Mouse (Mus musculus) cortical plate, adult 2 months (tissue): ENCODE measurements around the gene Dynll2. TPM values are rescaled to one million over a fixed set of nuclear protein-coding genes. Genes with fewer than 3 reads are reported as not detected.
A peak's percentile ranks its signal among the peaks of the same experiment; 100 is the strongest.
"Not testable (repeated sequence)": the region's sequence is repeated elsewhere in the genome, so short reads cannot be mapped to it uniquely, and the experiment has no call there.

Experiments
- H3K27ac ChIP-seq: fragments of 200-500 bp; 2 replicates; pipeline ENCODE4 v1.5.1; 2012; ENCODE audit warnings: low read length, control low read depth, inconsistent platforms; ENCODE audit not compliant: insufficient read depth
- H3K4me1 ChIP-seq: fragments of 200-500 bp; 2 replicates; pipeline ENCODE4 v1.6.1; 2011; ENCODE audit warnings: low read length; ENCODE audit not compliant: control insufficient read depth, insufficient read depth
- H3K4me3 ChIP-seq: fragments of 200-500 bp; 2 replicates; pipeline ENCODE4 v1.5.1; 2011; ENCODE audit warnings: mild to moderate bottlenecking, low read length, control low read depth; ENCODE audit not compliant: insufficient read depth
- CTCF ChIP-seq: fragments of 200-500 bp; IDR thresholded peaks from 2 replicates; pipeline ENCODE4 v1.5.1; 2011; ENCODE audit warnings: mild to moderate bottlenecking, control low read depth, low read length; ENCODE audit not compliant: insufficient read depth; ENCODE audit errors: extremely low read depth
- POLR2A ChIP-seq: fragments of 200-500 bp; IDR thresholded peaks from 2 replicates; pipeline ENCODE4 v1.6.1; 2011; ENCODE audit warnings: mild to moderate bottlenecking, low read length, control low read depth; ENCODE audit not compliant: insufficient read depth; ENCODE audit errors: extremely low read depth
- polyA plus RNA-seq: library from polyadenylated mRNA; depleted of rRNA; stranded (reverse); fragments of >200 nt; gene quantifications from 2 replicates; pipeline ENCODE4 v1.2.3, GENCODE M21; 2012

The Dynll2 gene
- polyA plus RNA-seq, 1 experiment, result 396 TPM

DNA sequence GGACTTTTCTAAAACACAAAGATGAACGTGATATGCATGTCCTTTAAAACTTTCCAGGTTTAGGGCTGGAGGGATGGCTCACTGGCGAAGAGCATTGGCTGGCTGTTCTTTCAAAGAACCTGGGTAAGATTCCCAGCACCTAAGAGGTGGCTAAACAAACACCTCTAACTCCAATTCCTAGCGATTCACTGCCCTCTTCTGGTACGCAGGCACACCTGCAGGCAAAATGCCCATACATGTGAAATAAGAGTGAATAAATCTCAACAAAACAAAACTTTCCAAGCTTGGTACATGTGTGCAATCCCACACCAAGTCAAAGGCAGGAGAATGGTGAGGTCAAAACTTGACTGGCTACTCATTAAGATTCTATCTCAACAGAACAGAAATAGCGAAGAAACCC, 12.4 kb upstream of the Dynll2 start:
- H3K27ac ChIP-seq, result no peak overlapping the region
- TF ChIP-seq POLR2A (no peak), CTCF (no peak)
- H3K4me3 ChIP-seq, result no peak overlapping the region

DNA sequence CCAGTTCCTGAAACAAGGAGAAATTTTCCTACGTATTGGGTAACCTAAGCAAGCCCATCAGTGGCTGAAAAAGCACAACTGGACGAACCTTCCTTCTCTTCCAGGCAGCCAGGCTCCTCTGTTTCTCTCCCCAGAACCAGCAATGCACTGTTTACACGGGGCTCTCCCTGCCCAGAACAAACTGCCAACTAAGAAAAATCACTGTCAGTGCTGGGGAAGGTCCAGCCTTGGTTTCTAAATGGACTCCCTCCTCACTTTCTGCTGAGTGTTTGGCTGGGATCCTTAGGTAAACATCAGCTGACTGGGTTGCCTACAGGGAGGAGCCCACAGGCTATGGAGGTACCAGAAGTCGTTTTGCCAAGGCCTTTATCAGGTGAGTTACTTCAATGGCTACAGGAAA, 4.5 kb upstream of the Dynll2 start:
- Histone ChIP-seq H3K4me3 (no peak overlapping the region), H3K27ac (no peak overlapping the region), H3K4me1 (no peaks in the 10 kb centered on the region)
- TF ChIP-seq POLR2A (no peak), CTCF (no peak)

More for the DNA sequence above, 12.4 kb upstream of the Dynll2 start:
- H3K4me1 ChIP-seq, result no peaks in the 10 kb centered on the region

DNA sequence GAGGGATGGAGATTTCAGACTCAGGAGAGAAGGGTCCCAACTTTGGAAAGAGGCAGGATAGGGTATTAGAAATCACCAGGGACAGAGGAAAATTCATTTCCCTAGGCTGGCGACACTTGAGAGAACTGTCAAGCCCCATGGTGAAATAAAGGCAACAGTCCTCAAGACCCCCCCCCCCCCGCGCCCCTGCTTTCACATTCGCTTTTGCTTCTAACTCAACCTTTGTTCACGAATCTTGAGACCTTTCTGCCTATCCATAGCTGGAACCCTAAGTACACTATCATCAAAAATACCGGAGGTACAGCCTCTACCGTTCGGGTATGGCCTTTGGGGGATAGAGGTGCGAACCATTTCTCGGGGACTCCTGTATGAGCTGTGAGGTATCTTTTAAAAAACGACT, 528 bp upstream of the Dynll2 start:
- peak overlapping the region; percentile 94 for H3K4me3 ChIP-seq
- H3K4me1 ChIP-seq, result peaks cover 7% of the 10 kb centered on the region; the same call in 1 of the 2 replicates
- H3K27ac ChIP-seq, result peak overlapping the region; percentile 96
- TF ChIP-seq CTCF (no peak), POLR2A (no peak)

DNA sequence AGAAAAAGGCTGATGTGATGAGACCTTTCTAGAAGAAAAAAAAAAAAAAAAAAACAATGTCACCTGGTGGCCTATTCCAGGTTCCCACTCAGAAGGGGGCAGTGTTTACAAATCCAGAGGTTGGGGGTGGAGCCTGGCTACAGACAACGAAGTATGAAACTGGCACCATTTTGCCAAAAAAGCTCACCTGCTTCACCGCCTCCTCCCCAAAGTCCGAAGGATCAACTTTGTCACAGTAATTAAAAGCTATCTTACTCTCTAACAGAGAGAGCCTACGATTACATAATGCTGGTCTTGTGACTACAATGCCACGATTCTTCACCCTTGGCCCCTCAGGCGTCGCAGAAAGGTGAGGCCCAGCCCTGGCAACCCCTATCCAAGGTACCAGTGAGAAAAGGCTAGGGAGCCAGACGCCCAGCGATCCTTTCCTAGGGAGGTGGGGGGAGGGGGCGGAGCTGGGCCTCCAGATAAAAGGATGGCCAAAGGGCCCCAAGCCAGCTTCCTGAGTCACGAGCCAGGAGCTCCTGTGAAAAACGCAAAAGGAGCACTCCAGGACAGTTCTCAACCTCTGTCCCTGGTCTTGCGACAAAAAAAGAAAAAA, 1.1 kb downstream of the Dynll2 start:
- H3K4me1 ChIP-seq, result peaks cover 8% of the 10 kb centered on the region; the same call in 1 of the 2 replicates
- TF ChIP-seq POLR2A, result 0 out of 2 replicates have a peak, but pooled peaks have one; percentile 7
- no peak for TF ChIP-seq CTCF
- H3K4me3 ChIP-seq, result peak overlapping the region; percentile 94
- peak overlapping the region; percentile 98 for H3K27ac ChIP-seq

- peaks cover 8% of the 10 kb centered on the region; the same call in 1 of the 2 replicates for H3K4me1 ChIP-seq
- TF ChIP-seq POLR2A (no peak), CTCF (no peak)
- H3K27ac ChIP-seq, result no peak overlapping the region
- H3K4me3 ChIP-seq, result peak overlapping the region; percentile 94
Measured at GRCm38 (mm10) chr11:87985643-87986042, 1.7 kb downstream of the Dynll2 start.

DNA sequence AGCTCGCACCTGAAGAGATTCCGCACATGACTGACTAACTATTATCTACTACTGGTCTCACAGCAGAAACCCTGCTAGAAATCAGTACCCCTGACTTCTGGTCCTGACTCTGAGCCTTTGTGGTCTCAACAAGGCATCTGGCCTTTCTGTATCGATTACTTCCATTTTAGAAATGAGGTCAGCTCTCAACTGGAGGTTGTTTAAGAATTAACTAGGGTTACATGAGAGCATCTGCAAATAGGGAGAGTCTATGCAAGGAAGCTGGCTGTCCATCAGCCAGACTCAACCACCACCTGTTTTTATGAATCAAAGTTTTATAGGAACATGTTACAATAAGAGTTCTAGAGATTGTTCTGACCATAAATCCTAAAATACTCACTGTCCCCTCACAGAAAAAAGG, 2.8 kb downstream of the Dynll2 start:
- Histone ChIP-seq H3K4me3 (no peak overlapping the region; the same call in none of the 2 replicates), H3K27ac (no peak overlapping the region), H3K4me1 (peaks cover 8% of the 10 kb centered on the region; the same call in 1 of the 2 replicates)
- no peak for TF ChIP-seq CTCF
- TF ChIP-seq POLR2A, result no peak

DNA sequence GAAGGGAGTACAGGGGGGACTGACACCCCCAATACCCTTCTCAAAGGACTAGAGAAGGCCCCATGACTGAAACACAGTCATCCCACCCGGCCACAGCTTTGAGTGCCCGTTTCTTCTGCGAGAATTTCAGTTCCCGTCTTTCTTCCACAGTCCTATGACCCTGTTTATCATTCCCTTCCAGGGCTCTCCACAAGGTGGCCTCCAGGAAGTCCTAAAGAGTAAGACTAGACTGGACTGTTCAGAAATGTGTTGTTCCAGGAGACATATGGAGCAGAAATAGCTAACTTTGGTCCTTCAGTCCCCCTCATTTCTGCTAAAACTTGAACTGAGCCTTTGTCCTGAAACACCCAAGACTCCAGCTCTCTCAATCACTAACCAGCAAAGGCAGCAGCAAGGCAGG, 8.4 kb downstream of the Dynll2 start:
- Histone ChIP-seq H3K4me1 (peaks cover 6% of the 10 kb centered on the region; the same call in 1 of the 2 replicates), H3K27ac (no peak overlapping the region), H3K4me3 (no peak overlapping the region)
- TF ChIP-seq POLR2A, result no peak
- TF ChIP-seq CTCF, result no peak

DNA sequence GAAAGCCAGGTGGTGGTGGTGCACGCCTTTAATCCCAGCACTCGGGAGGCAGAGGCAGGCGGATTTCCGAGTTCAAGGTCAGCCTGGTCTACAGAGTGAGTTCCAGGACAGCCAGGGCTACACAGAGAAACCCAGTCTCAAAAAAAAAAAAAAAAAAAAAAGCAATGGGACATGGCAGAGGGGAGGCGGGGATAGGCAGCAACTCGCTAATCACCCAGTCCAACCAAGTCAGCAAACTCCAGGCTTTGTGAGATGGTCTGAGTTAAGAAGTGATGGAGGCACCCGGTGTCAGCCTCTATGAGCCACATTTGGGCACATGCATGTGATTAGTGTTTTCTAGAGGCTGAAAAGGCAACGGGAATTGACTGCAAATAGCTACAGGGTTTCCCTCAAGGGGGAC, 10.3 kb downstream of the Dynll2 start:
- H3K4me1 ChIP-seq, H3K27ac ChIP-seq, H3K4me3 ChIP-seq: not testable (repeated sequence)

DNA sequence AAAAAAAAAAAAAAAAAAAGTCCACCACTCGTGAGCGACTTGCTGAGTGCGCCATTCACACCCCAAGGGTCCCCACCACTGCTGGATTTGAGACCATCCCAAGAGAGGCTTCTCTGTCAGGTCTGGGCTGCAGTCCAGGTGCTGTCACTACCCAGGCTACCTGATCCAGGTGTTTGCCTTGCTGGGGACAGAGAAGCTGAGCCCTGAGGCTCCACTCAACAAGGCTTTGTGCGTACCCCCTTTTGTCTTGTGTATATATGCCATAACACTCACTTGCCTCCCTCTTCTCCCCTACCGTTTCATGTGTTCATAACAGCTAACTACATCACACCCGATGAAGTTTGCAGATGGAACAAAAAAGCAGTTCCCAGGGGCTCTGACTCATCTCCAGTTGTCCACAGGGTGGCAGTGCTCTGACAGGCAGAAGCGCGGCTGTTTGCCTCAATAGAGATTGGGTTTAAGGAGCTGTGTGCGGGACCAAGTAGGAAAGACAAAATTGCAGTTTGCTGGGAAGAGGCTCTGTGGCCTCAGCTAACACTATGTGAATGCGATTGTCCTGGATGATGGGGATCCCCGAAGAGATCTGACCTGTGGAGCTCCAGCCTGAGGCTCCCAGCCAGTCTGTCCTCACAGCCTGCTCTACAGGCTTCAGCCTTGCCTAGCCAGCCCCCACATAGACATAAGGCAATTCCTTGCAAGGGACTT, 12.7 kb downstream of the Dynll2 start:
- TF ChIP-seq POLR2A (no peak), CTCF (peak; percentile 89)
- 0 out of 2 replicates have a peak, but pooled peaks cover 2% of the 10 kb centered on the region for H3K4me1 ChIP-seq
- no peak overlapping the region for H3K27ac ChIP-seq
- no peak overlapping the region for H3K4me3 ChIP-seq

DNA sequence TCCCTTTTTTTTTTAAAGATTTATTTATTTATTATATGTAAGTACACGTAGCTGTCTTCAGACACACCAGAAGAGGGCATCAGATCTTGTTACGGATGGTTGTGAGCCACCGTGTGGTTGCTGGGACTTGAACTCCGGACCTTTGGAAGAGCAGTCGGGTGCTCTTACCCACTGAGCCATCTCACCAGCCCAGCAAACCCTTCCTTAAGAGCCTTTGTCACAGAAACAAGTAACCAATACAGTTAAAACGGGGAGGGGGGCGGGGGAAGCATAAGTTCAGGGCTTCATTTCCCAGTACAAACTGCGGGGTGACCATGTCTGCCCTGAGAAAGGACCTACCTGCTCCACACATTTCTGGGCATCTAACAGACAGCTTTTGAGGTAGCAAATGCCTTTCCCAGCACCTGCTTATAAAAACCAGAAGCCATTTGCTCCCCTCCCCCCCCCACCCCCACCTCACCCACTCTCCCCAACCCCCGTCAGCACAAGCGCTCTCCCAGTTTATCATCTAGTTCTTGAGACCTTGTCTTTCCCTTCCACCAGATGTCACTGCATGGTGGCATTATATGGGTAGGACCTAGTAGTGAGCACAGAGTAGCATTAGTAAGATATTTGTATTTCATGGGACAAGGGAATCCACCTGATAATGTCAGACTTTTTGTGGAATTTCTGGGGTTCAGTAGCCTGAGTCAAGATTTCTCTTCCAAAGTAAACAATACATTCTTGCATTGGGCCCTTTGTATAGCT, 13.6 kb downstream of the Dynll2 start:
- Histone ChIP-seq H3K4me1 (0 out of 2 replicates have a peak, but pooled peaks cover 2% of the 10 kb centered on the region), H3K4me3 (no peak overlapping the region), H3K27ac (no peak overlapping the region)
- TF ChIP-seq CTCF (no peak), POLR2A (no peak)
